Mouse (Mus musculus): ENCODE results near the gene Urod.

The Urod gene

GRCm38 (mm10) chr4:116993672-116994621, at the start of gene Urod:
Urod (minus strand) TSS chr4:116994413.
- DNase-seq (ENCODE audit: low spot score): peak; percentile 93

GRCm38 (mm10) chr4:117041283-117041721, 47.1 kb upstream of the Urod start:
- DNase-seq (ENCODE audit: low spot score): peak; percentile 15

- no peak for DNase-seq (ENCODE audit: low spot score)
These were observed 46.6 kb upstream of the Urod start for GRCm38 (mm10) chr4:117040791-117041190.

GRCm38 (mm10) chr4:117039925-117040687, 45.9 kb upstream of the Urod start:
- peak; percentile 22 for DNase-seq (ENCODE audit: low spot score)

- DNase-seq (ENCODE audit: low spot score): no peak
These were observed 36.9 kb upstream of the Urod start for GRCm38 (mm10) chr4:117031105-117031504.

GRCm38 (mm10) chr4:117023469-117023868, 29.3 kb upstream of the Urod start:
- no peak for DNase-seq (ENCODE audit: low spot score)

GRCm38 (mm10) chr4:117019206-117020134, 25.3 kb upstream of the Urod start, which contains the start of gene Eif2b3:
Eif2b3 (plus strand) TSS chr4:117019402.
- peak; percentile 89 for DNase-seq (ENCODE audit: low spot score)

GRCm38 (mm10) chr4:117018327-117018726, 24.1 kb upstream of the Urod start:
- DNase-seq (ENCODE audit: low spot score): no peak

GRCm38 (mm10) chr4:117017738-117018137, 23.5 kb upstream of the Urod start:
- no peak for DNase-seq (ENCODE audit: low spot score)

- no peak for DNase-seq (ENCODE audit: low spot score)
These were observed 20.7 kb upstream of the Urod start for GRCm38 (mm10) chr4:117014901-117015415.

- no peak for DNase-seq (ENCODE audit: low spot score)
These were observed 19.4 kb upstream of the Urod start for GRCm38 (mm10) chr4:117013596-117013995.

GRCm38 (mm10) chr4:117010231-117010630, 16.0 kb upstream of the Urod start:
- DNase-seq (ENCODE audit: low spot score): no peak

- DNase-seq (ENCODE audit: low spot score): no peak
These were observed 12.8 kb upstream of the Urod start for GRCm38 (mm10) chr4:117007058-117007457.

GRCm38 (mm10) chr4:117005611-117006400, 11.6 kb upstream of the Urod start:
- no peak for DNase-seq (ENCODE audit: low spot score)

GRCm38 (mm10) chr4:117004649-117005048, 10.4 kb upstream of the Urod start:
- DNase-seq (ENCODE audit: low spot score): no peak

GRCm38 (mm10) chr4:117002543-117003521, 8.6 kb upstream of the Urod start:
- DNase-seq (ENCODE audit: low spot score): peak; percentile 33

- DNase-seq (ENCODE audit: low spot score): no peak
These were observed 7.7 kb upstream of the Urod start for GRCm38 (mm10) chr4:117001957-117002356.

GRCm38 (mm10) chr4:116999513-117000154, 5.4 kb upstream of the Urod start:
- no peak for DNase-seq (ENCODE audit: low spot score)

- peak; percentile 48 for DNase-seq (ENCODE audit: low spot score)
These were observed 1.6 kb upstream of the Urod start for GRCm38 (mm10) chr4:116995798-116996135.

Measured in ovary, postnatal 36 days (tissue).